Mouse (Mus musculus): ENCODE measurements at regions not wholly inside any gene's neighbourhood (a gene's known extent, or its start where the extent isn't known, plus 50 kb on each side); places are given as distances from the start of the nearest gene placed in this dataset.

GRCm38 (mm10) chr13:19236340-19236739 lies 159.3 kb downstream of the Stard3nl start:
- peak; percentile 39; the same call in 1 of the 2 replicates for TF ChIP-seq CTCF (IDR thresholded peaks at IDR 0.05; ENCODE audit: borderline replicate concordance, extremely low read depth, insufficient read depth, insufficient read length)
- no peak for TF ChIP-seq POLR2A (IDR thresholded peaks at IDR 0.05; ENCODE audit: borderline replicate concordance, extremely low read depth, insufficient read depth, insufficient read length, poor library complexity, severe bottlenecking)

Data from brain, embryonic 14.5 days (tissue).